Mouse (Mus musculus): ENCODE measurements around the gene Kcna7. TPM values are rescaled to one million over a fixed set of nuclear protein-coding genes. Genes with fewer than 3 reads are reported as not detected.
A peak's percentile ranks its signal among the peaks of the same experiment; 100 is the strongest.

Gene Kcna7
- polyA plus RNA-seq, 1 experiment from 2014 or later: not detected

- peak; percentile 51 for DNase-seq (ENCODE audit: low spot score)
- peak within 1 kb of the TSS; percentile 30; the same call in 1 of the 2 replicates for H3K9ac ChIP-seq (ENCODE audit: low read length)
These were observed 32.2 kb downstream of the Kcna7 start, which contains the start of gene Ruvbl2 for GRCm38 (mm10) chr7:45437521-45438276. Ruvbl2 (minus strand) TSS chr7:45438096.

GRCm38 (mm10) chr7:45443526-45444420, 38.3 kb downstream of the Kcna7 start:
- ATAC-seq (ENCODE audit: insufficient number of reproducible peaks, low FRiP score, low TSS enrichment, low read depth): no peak

More at GRCm38 (mm10) chr7:45437521-45438276, 32.2 kb downstream of the Kcna7 start, which contains the start of gene Ruvbl2:
- peaks cover 36% of the 10 kb centered on the region for H3K4me1 ChIP-seq (ENCODE audit: control insufficient read depth, insufficient read depth, low read length)
- WGBS: 14% methylated on average over 19 of the region's 19 CpGs
- H3K27me3 ChIP-seq (ENCODE audit: control insufficient read depth, insufficient read depth, low read length): no peaks in the 10 kb centered on the region
- peak within 1 kb of the TSS; percentile 8; the same call in 1 of the 2 replicates for H3K4me3 ChIP-seq (ENCODE audit: low read depth, low read length)
- H3K27ac ChIP-seq (replicated peaks; ENCODE audit: low read depth, low read length): no peak within 1 kb of the TSS
- peak within 1 kb of the TSS; percentile 36 for H3K4me2 ChIP-seq (ENCODE audit: low read depth, severe bottlenecking)
- no peaks in the 10 kb centered on the region for H3K9me3 ChIP-seq (ENCODE audit: control insufficient read depth, low read length)
- no peak for ATAC-seq (ENCODE audit: insufficient number of reproducible peaks, low FRiP score, low TSS enrichment, low read depth)
- H3K36me3 ChIP-seq (ENCODE audit: control insufficient read depth, insufficient read depth, low read length): peaks cover 3% of the 10 kb centered on the region; the same call in 1 of the 2 replicates

GRCm38 (mm10) chr7:45446589-45446988, 41.1 kb downstream of the Kcna7 start:
- H3K27me3 ChIP-seq (ENCODE audit: control insufficient read depth, insufficient read depth, low read length): no peaks in the 10 kb centered on the region
- H3K9ac ChIP-seq (ENCODE audit: low read length): no peak overlapping the region
- no peaks in the 10 kb centered on the region for H3K4me1 ChIP-seq (ENCODE audit: control insufficient read depth, insufficient read depth, low read length)
- DNase-seq (ENCODE audit: low spot score) (no peak), ATAC-seq (ENCODE audit: insufficient number of reproducible peaks, low FRiP score, low TSS enrichment, low read depth) (no peak)
- H3K4me3 ChIP-seq (ENCODE audit: low read depth, low read length): no peak overlapping the region
- H3K27ac ChIP-seq (replicated peaks; ENCODE audit: low read depth, low read length): no peak overlapping the region
- H3K9me3 ChIP-seq (ENCODE audit: control insufficient read depth, low read length): no peaks in the 10 kb centered on the region
- no peak overlapping the region for H3K4me2 ChIP-seq (ENCODE audit: low read depth, severe bottlenecking)
- peaks cover 7% of the 10 kb centered on the region; the same call in 1 of the 2 replicates for H3K36me3 ChIP-seq (ENCODE audit: control insufficient read depth, insufficient read depth, low read length)

More at GRCm38 (mm10) chr7:45443526-45444420, 38.3 kb downstream of the Kcna7 start:
- Histone ChIP-seq H3K4me1 (ENCODE audit: control insufficient read depth, insufficient read depth, low read length) (no peaks in the 10 kb centered on the region), H3K4me2 (ENCODE audit: low read depth, severe bottlenecking) (no peak overlapping the region), H3K9me3 (ENCODE audit: control insufficient read depth, low read length) (no peaks in the 10 kb centered on the region), H3K36me3 (ENCODE audit: control insufficient read depth, insufficient read depth, low read length) (peaks cover 9% of the 10 kb centered on the region; the same call in 1 of the 2 replicates), H3K4me3 (ENCODE audit: low read depth, low read length) (no peak overlapping the region), H3K27me3 (ENCODE audit: control insufficient read depth, insufficient read depth, low read length) (no peaks in the 10 kb centered on the region), H3K27ac (replicated peaks; ENCODE audit: low read depth, low read length) (no peak overlapping the region), H3K9ac (ENCODE audit: low read length) (no peak overlapping the region)
- no peak for DNase-seq (ENCODE audit: low spot score)
- WGBS: 87% methylated on average over 22 of the region's 22 CpGs

- ATAC-seq (ENCODE audit: insufficient number of reproducible peaks, low FRiP score, low TSS enrichment, low read depth) (no peak), DNase-seq (ENCODE audit: low spot score) (peak; percentile 49)
- no peak overlapping the region for H3K9ac ChIP-seq (ENCODE audit: low read length)
- no peak overlapping the region for H3K27ac ChIP-seq (replicated peaks; ENCODE audit: low read depth, low read length)
- no peaks in the 10 kb centered on the region for H3K27me3 ChIP-seq (ENCODE audit: control insufficient read depth, insufficient read depth, low read length)
- H3K4me2 ChIP-seq (ENCODE audit: low read depth, severe bottlenecking): no peak overlapping the region
- WGBS: 30% methylated on average over 11 of the region's 11 CpGs
- H3K9me3 ChIP-seq (ENCODE audit: control insufficient read depth, low read length): no peaks in the 10 kb centered on the region
- H3K4me1 ChIP-seq (ENCODE audit: control insufficient read depth, insufficient read depth, low read length): no peaks in the 10 kb centered on the region
- H3K4me3 ChIP-seq (ENCODE audit: low read depth, low read length): no peak overlapping the region
- H3K36me3 ChIP-seq (ENCODE audit: control insufficient read depth, insufficient read depth, low read length): peaks cover 7% of the 10 kb centered on the region; the same call in 1 of the 2 replicates
These were observed 42.0 kb downstream of the Kcna7 start for GRCm38 (mm10) chr7:45447325-45447990.

- WGBS: 82% methylated on average over 1 of the region's 1 CpGs
These were observed 44.5 kb downstream of the Kcna7 start for GRCm38 (mm10) chr7:45449974-45450373.

GRCm38 (mm10) chr7:45451344-45451982, 46.0 kb downstream of the Kcna7 start:
- no peaks in the 10 kb centered on the region for H3K27me3 ChIP-seq (ENCODE audit: control insufficient read depth, insufficient read depth, low read length)
- H3K4me1 ChIP-seq (ENCODE audit: control insufficient read depth, insufficient read depth, low read length): no peaks in the 10 kb centered on the region
- H3K27ac ChIP-seq (replicated peaks; ENCODE audit: low read depth, low read length): no peak overlapping the region
- WGBS: 52% methylated on average over 23 of the region's 23 CpGs
- no peak overlapping the region for H3K4me2 ChIP-seq (ENCODE audit: low read depth, severe bottlenecking)
- no peaks in the 10 kb centered on the region for H3K9me3 ChIP-seq (ENCODE audit: control insufficient read depth, low read length)
- peaks cover 14% of the 10 kb centered on the region; the same call in 1 of the 2 replicates for H3K36me3 ChIP-seq (ENCODE audit: control insufficient read depth, insufficient read depth, low read length)
- H3K4me3 ChIP-seq (ENCODE audit: low read depth, low read length): no peak overlapping the region
- no peak overlapping the region for H3K9ac ChIP-seq (ENCODE audit: low read length)
- ATAC-seq (ENCODE audit: insufficient number of reproducible peaks, low FRiP score, low TSS enrichment, low read depth) (peak; percentile 42; the same call in 1 of the 2 replicates), DNase-seq (ENCODE audit: low spot score) (peak; percentile 88)

More at GRCm38 (mm10) chr7:45449974-45450373, 44.5 kb downstream of the Kcna7 start:
- Histone ChIP-seq H3K27me3 (ENCODE audit: control insufficient read depth, insufficient read depth, low read length) (no peaks in the 10 kb centered on the region), H3K4me2 (ENCODE audit: low read depth, severe bottlenecking) (no peak overlapping the region), H3K9me3 (ENCODE audit: control insufficient read depth, low read length) (no peaks in the 10 kb centered on the region), H3K36me3 (ENCODE audit: control insufficient read depth, insufficient read depth, low read length) (peaks cover 8% of the 10 kb centered on the region; the same call in 1 of the 2 replicates), H3K9ac (ENCODE audit: low read length) (no peak overlapping the region), H3K4me3 (ENCODE audit: low read depth, low read length) (no peak overlapping the region), H3K4me1 (ENCODE audit: control insufficient read depth, insufficient read depth, low read length) (no peaks in the 10 kb centered on the region), H3K27ac (replicated peaks; ENCODE audit: low read depth, low read length) (no peak overlapping the region)
- ATAC-seq (ENCODE audit: insufficient number of reproducible peaks, low FRiP score, low TSS enrichment, low read depth) (no peak), DNase-seq (ENCODE audit: low spot score) (no peak)

GRCm38 (mm10) chr7:45454971-45455370, 49.5 kb downstream of the Kcna7 start:
- peaks cover 26% of the 10 kb centered on the region; the same call in 1 of the 2 replicates for H3K36me3 ChIP-seq (ENCODE audit: control insufficient read depth, insufficient read depth, low read length)

More at GRCm38 (mm10) chr7:45454971-45455370, 49.5 kb downstream of the Kcna7 start:
- peaks cover 18% of the 10 kb centered on the region for H3K4me1 ChIP-seq (ENCODE audit: control insufficient read depth, insufficient read depth, low read length)
- H3K9me3 ChIP-seq (ENCODE audit: control insufficient read depth, low read length): no peaks in the 10 kb centered on the region
- WGBS: 90% methylated on average over 15 of the region's 15 CpGs
- no peak overlapping the region for H3K27ac ChIP-seq (replicated peaks; ENCODE audit: low read depth, low read length)
- H3K9ac ChIP-seq (ENCODE audit: low read length): no peak overlapping the region
- DNase-seq (ENCODE audit: low spot score): no peak
- no peaks in the 10 kb centered on the region for H3K27me3 ChIP-seq (ENCODE audit: control insufficient read depth, insufficient read depth, low read length)
- no peak for ATAC-seq (ENCODE audit: insufficient number of reproducible peaks, low FRiP score, low TSS enrichment, low read depth)
- no peak overlapping the region for H3K4me2 ChIP-seq (ENCODE audit: low read depth, severe bottlenecking)
- no peak overlapping the region for H3K4me3 ChIP-seq (ENCODE audit: low read depth, low read length)

All from limb, embryonic 11.5 days (tissue).